Mouse (Mus musculus): Measurements from ENCODE around the gene Siah1b.

DNA sequence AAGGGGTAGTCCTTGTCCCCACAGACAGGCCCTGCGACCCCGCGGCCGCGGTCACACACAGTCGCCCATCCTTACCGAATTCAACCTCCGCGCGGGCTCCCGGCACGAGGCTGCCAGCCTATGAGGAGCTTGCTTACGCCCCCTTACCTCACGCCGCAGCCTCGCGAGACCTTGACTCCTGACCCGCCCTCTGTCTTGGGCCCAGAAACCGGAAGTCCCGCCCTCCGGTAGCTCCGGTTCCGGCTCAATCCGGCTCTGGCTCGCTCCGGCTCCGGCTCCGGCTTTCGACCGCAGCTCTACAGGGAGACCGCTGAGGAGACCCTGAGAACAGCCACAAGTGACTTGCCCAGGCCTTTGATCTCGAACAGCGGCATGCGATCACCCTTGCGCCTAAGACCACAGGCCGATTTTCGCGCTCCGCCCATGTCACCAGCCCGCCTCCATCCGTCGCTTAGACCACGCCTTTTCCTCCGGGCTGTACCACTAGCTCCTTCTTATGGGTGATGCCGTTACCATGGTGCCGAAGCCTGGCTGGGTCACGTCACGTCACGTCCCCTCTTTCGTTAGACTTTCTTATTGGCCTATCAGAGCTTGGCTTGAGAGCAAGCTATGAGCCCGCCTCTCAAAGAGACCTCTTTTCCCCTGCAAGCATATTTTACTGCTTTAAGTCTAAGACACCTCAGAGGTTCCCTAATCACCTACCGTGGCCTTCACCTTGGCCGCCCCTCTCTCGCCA is at the start of gene Siah1b:
- TF ChIP-seq MAX (IDR thresholded peaks at IDR 0.05; ENCODE audit: low read depth) (no peak), CEBPB (IDR thresholded peaks at IDR 0.05; ENCODE audit: insufficient read depth, poor library complexity, severe bottlenecking) (no peak), TCF12 (IDR thresholded peaks at IDR 0.05; ENCODE audit: insufficient read depth, poor library complexity, severe bottlenecking) (no peak), MYOD1 (IDR thresholded peaks at IDR 0.05; ENCODE audit: control insufficient read depth in 1 of 3, insufficient read length in 2 of 3, low read depth in 2 of 3) (no peak), POLR2A (IDR thresholded peaks at IDR 0.05; ENCODE audit: insufficient read length, low read depth) (peak; percentile 44), MYOG (IDR thresholded peaks at IDR 0.05; ENCODE audit: control insufficient read depth in 1 of 3, insufficient read depth in 1 of 3, insufficient read length in 2 of 3, low read depth in 2 of 3) (no peak), POLR2AphosphoS2 (IDR thresholded peaks at IDR 0.05; ENCODE audit: insufficient read length, low read depth) (peak; percentile 21), USF1 (IDR thresholded peaks at IDR 0.05; ENCODE audit: low read depth) (no peak)
